Mouse (Mus musculus): ENCODE measurements around the gene Mettl21a.
"Not testable (repeated sequence)": the region's sequence is repeated elsewhere in the genome, so short reads cannot be mapped to it uniquely, and the experiment has no call there.

Gene Mettl21a

DNA sequence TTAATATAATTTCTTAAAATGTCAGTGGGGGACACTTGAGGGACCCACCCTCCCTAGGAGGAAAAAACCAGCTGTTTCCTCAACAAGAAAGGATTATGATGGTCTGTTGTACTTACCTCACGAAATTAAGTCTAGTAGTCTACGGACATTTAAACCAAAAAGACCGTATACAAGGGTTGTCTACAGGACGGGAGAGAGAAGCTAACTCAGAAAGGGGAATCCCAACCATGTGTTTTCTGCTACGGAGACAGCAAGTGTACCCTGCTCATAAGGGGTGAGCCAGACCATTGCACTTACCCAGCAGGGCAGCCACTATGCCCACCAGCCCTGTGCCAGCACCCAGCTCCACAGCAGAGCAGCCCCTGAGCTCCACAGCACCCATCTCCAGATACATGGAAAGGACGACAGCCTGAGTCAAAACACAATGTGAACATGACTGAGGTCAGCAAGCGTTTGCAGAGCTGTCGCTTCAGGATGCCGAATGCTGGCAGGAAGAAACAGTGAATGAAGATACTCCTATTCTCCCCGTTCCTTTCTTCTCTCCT is 2.2 kb downstream of the Mettl21a start:
- DNase-seq (ENCODE audit: low read depth, low spot score) = no peak

DNA sequence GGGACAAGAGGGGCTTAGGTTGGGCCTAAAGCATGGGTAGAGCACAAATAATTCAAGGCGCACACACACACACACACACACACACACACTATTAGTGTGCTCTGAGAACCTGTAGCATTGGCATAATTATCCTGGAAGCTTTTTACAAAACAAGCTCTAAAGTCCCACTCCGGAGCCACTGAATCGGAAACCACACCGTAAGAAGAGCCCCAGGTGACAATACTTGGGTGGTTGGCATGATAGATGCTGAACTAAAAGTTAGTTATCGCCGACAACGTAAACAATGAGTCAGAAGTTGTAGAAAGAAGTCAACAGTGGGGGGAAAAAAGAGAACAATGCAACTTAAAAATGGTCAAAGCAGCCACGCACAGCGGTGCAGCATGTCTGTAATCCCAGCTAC is 2.7 kb downstream of the Mettl21a start:
- DNase-seq (ENCODE audit: low read depth, low spot score) = no peak

DNA sequence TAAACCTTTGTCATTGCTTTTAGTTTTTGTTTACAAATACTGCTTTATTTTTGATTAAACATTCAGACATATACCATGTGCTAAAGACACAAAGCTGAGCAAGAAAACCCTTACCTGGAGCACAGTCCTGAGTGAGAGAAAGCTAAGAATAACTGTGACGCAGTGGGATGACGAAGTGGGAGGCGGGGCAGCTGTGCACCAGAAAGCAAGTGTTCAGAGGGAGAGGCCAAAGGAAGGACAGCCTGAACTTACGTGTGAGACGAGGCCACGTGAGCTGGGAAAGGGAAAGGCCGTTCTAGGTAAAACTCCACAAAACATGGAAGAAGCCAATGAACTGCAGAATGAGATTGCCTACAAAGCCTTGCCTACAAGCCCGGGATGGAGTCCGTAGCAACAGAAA is 7.1 kb downstream of the Mettl21a start:
- no peak for DNase-seq (ENCODE audit: low read depth, low spot score)

DNA sequence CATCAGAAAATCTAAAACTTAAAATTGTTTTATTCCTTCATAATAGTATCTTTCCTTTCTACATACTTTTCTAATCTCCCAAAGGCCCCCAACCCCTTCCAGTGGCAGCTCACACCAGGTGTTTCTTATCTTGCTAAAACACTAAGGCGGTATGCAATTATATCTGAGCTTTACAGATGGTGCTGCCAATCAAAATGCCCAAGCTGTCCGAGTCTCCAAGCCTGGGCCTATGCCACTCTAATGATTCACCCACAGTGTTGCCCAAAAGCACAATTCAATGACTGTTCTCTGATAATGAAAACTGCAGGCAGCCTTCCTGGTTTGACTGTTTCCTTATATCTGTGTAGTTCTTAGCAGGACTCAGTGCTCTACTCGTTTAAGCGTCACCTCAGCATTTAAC is 7.9 kb downstream of the Mettl21a start:
- no peak for DNase-seq (ENCODE audit: low read depth, low spot score)

DNA sequence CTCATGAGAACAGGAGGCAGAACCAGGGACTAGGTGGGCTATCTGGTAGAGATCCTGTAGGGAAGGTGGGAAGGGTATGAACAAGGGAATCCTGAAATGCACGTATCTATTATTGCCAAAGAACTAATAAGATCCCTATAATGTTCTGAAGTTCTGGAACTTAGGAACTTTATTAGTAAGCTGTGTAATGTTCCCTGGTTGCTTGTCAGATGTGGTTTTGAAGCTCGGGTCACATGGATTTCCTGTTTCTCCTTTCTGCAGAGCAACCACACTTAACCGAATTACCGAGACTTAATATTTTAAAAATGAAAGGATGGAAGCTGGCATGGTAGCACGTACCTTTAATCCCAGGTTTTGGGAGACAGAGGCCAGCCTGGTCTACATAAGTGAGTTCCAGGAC is 13.7 kb downstream of the Mettl21a start:
- DNase-seq (ENCODE audit: low read depth, low spot score) = no peak

DNA sequence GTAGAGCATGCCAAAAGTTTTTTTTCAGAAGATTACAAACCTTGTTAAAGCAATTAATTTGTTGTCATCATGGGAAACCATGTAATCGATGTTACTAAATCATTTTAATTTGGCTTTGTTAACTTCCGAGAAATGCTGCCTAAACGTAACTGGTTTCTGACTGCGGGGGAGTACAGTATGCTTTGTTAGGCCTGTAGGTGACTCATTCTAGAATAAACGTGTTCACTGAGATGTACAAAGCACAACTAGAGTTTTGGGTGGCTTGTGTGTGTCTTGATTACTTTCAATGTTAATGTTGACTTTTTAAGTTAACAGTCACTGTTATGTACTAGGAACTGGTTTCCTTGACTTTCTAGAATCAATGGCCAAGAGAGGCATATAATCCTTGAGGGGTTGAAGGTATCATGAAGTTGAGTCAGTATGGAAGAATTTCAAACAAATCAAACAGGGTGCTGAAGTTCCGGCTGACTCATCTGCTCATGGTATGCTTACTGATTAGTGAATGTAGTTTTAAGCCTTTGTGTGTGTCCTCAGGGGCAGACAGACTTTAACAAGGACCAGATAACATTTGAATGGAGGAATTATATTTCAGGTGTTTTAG is 15.7 kb downstream of the Mettl21a start:
- no peak for DNase-seq (ENCODE audit: low read depth, low spot score)

DNA sequence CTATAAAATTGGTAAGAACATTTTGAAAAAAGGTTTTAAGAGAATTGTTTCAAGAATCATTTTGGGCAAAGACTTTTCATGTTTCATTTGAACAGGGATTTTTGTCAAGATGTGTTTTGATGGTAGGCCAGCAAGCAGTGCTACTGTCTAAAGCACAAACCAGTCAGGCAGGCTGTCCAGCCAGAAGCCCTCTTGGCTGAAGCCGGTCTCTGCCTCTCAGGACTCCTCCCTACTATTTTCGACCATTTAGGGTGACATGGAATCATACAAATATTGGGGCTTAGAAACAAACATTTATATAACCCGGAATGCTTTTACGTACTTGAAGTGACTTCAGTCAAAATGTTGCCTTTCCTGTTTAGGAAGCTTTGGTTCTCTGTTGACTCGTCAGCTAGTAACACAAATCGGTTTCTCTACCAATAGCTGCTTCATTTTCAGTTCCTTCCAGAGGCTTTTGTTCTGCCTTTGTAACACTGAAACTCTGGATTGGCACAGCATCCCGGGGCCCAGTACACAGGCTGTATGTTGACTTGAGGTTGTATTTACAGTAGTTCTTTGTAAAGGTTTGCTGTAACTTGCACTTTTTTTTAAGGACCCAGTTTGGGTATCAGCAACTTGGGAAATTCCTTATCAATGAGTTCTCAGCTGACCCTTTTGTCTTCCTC is 16.5 kb downstream of the Mettl21a start:
- DNase-seq (ENCODE audit: low read depth, low spot score) = no peak

DNA sequence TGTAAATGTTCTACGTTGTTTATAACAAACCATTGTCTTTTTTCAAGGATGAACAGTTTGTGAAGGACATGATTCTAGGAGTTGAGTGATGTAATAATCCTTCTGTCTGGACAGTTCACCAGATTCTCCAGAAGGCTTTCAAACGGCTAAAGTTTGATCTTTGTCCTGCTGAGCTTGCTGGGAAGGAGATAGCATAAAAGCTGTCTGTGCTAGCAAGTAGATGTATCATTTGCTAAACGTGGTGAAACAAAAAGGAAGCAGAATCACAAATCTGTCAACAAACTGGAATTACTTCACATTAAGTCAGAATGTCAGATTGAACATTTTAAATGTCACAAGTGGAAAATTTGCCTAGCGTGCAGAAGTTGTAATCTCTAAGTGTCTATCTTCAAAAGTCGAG is 18.1 kb downstream of the Mettl21a start:
- DNase-seq (ENCODE audit: low read depth, low spot score) = no peak

DNA sequence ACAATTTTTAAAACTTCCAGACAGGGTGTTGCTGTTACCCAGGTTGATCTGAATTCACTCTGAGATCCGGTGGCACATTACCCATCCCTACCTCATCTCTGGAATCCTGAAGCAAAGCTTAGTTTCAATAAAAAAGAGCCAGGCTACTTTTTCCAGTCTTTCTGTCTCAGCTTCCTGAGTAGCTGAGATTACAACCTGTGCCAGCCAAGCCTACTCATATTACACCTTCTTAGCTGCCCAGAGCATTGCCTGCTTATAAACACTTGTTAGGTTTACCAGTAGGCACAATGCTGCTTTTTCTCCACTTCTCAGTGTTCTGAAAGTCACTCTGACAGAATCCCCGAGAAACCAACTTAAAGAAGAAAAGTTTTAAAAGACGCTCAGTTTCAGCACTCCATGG is 38.2 kb downstream of the Mettl21a start:
- no peak for DNase-seq (ENCODE audit: low read depth, low spot score)

DNA sequence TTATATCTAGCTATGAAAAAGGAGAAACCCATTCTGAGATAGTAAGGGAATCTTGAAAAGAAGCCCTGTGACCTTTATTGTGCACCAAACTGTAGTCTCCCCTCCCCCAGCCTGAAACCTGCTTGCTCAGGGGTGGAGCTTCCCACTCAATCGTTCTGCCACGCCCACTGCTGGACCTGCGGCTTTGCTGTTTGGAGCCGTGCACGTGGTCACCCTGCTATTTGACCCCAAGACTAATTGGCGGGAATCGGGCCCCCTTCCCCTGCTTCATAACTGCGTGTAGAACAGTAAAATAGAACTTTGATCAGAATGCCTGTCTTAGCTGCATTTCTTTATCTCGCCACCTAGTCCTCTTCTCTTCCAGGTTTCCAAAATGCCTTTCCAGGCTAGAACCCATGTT is 39.1 kb downstream of the Mettl21a start:
- not testable (repeated sequence) for DNase-seq (ENCODE audit: low read depth, low spot score)

DNA sequence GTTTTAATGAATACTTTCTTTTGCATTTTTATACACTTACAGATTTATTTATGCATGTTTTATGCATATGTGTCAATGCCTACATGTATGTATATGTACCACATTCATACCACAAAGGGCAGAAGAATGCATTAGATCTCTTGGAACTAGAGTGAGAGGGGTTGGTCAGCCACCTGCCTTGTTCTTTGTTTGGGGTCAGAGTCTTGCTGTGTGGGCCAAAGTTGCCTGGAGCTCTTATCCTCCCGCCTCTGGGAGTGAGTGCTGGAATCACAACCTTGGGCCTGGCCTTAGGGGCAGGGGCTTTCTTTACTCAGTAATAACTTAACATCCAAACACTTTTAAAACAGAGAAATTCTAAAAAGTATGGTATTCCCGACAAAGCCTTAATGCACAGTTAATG is 40.3 kb downstream of the Mettl21a start:
- DNase-seq (ENCODE audit: low read depth, low spot score) = no peak

DNA sequence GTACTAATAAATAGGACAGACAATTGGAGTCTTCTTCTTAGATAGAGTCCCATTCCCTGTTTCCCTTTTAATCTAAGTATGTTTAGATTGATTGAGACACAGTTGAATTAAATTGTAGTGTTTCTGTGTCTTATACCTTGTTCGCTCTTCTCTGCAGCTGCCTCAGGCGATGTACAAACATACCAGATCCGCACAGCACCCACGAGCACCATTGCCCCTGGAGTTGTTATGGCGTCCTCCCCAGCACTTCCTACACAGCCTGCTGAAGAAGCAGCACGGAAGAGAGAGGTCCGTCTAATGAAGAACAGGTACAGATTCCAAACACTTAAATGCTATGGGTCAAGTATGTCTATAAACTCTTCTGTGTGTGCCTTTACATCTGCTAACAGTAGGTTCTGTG is 41.0 kb downstream of the Mettl21a start:
- no peak for DNase-seq (ENCODE audit: low read depth, low spot score)

DNA sequence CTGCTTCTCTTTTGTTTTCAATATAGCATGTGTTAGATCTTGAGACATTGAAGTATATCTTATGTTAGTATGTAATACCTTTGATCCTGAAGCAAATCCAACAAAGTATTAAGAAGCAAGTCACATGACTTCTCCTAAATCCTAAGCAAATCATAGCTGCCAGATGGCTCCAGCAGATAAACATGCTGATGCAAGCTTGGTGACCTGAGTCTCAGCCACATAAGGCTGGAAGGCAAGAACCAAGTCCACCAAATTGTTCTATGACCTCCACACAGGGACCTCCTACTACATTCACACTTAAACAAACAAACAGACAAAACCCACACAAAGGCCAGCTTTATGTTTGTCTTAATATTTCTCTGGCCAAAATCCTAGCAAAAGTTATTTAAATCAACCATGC is 48.8 kb downstream of the Mettl21a start:
- no peak for DNase-seq (ENCODE audit: low read depth, low spot score)

DNA sequence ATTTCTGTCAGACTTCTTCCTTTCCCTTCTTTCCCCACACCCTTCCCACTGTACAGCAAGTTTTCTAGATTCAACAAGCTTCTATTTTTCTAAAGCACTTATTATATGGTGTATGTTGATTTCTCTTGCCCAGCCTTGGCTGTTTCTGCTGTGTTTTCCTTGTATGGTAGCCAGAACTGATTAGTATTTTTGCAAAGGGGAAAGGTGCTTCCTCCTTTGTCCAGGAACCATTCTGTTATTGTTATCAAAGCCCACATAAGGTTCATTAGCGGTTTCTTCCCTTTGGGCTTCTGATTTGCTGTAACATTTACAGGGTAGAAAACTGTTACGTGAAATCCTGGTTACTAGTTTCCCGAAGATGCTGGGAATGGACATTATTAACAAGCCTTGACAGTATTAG is 56.9 kb downstream of the Mettl21a start:
- no peak for DNase-seq (ENCODE audit: low read depth, low spot score)
